Mouse (Mus musculus): ENCODE data around the gene Cd300a. TPM values are rescaled to one million over a fixed set of nuclear protein-coding genes. Genes with fewer than 3 reads are reported as not detected.

Cd300a gene
- polyA plus RNA-seq, 1 experiment = 5.0 TPM

DNA sequence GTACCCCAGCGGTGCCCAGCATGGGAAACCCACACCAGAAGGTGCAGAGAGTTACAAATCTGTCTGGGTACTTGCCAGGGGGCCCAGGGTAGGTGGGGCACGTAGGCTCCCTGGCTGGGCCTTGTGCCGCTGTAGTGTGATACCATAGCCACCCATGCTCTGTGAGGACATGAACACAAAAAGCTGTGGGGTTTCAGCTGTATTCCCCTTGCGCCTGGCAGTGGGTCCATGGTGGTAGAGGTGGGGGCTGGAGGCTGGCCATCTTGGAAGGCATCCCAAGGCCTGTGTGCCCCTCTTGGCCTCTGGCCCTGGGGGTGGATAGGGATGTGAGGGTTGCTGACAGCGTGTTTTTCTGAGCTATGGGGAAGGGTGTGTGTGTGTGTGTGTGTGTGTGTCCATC is 23.8 kb upstream of the Cd300a start:
- DNase-seq = no peak
- Histone ChIP-seq H3K4me1 (ENCODE audit: control insufficient read depth, insufficient read depth, low read length) (peaks cover 10% of the 10 kb centered on the region; the same call in 1 of the 2 replicates), H3K4me3 (replicated peaks; ENCODE audit: extremely low read depth, low read depth, low read length) (no peak overlapping the region)
- WGBS = 68% methylated on average over 5 of the region's 5 CpGs
- no peak for TF ChIP-seq CTCF (IDR thresholded peaks at IDR 0.05; ENCODE audit: insufficient read depth, low read length)
- TF ChIP-seq POLR2A (IDR thresholded peaks at IDR 0.05; ENCODE audit: borderline replicate concordance, extremely low read depth, low read depth, low read length) = no peak

DNA sequence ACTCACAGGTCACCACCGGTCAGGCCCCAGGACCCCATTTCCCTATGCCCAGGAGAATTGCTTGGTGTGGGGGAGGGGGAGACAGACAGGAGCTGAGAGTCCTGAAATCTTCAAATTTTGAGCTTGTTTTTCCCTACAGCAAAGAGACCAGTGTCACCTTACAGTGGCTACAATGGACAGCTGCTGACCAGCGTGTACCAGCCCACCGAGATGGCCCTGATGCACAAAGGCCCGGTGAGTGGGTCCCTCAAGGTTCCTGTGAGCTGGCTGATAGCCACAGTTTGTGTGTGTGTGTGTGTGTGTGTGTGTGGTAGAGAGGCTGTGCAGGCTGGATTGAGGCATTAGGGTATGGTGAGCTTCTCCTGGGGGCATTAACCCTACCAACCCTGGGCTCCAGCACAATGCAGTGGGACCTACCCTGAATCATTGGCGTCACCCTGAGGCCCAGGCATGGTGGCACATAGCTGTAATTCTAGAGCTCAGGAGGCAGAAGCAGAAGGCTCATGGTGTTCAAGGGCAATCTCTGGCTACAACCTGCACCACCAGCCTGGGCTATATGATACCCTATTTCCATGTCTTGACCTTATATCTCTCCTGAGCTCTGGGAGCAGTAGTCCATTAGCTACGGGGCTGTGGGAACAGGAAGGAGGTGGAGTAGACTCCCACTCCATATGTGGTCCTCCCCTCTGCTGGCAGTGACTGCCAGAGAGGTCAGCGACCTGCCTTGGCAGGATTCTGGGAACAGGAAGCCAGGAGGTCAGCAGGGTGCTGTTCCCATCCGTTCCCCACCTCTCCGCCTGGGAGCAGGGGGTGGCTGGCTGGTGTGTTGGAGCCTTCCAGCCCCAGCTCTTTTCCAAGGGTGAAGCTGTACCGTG is 23.1 kb upstream of the Cd300a start:
- no peak for DNase-seq
- no peak overlapping the region for H3K4me3 ChIP-seq (replicated peaks; ENCODE audit: extremely low read depth, low read depth, low read length)
- peaks cover 10% of the 10 kb centered on the region; the same call in 1 of the 2 replicates for H3K4me1 ChIP-seq (ENCODE audit: control insufficient read depth, insufficient read depth, low read length)
- WGBS = 33% methylated on average over 10 of the region's 10 CpGs
- no peak; the same call in 1 of the 2 replicates for TF ChIP-seq POLR2A (IDR thresholded peaks at IDR 0.05; ENCODE audit: borderline replicate concordance, extremely low read depth, low read depth, low read length)

DNA sequence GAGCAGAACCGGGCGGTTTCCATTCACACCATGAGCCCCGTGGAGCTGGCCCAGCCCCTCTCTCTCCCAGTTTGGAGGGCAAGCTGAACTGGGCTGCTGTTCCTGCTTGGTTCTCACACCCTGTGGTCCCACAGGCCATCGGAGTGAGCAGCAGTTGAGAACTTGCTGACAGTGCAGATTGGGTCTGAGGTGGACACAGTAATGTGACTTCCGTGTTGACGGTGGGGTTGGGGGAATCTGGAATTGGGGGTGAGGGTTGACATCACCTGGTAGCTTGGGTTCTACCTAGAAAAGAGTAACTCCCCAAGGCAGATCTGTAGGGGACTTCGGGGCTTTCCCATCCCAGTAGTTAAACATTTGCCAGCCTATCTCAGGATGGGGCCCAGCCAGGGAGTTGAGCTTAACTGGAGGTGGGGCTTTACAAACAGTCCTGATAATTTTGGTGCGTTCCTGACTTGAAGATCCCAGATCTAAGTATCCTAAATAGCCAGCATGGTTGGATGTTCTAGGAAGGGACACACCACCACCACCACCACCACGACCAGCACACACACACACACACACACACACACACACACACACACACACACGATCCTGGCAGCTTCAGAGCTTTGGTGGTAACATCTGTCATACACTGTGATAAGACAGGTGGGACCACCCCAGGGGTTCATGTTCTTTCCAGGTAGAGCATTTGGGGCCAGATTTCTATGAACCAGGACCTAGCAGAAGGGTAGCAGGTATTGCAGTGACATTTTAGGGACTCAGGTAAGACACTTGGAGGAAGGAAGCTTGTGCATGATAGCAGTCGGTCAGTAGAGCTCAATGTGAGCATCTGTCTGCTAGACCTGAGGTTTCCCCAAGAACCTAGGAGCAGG is 22.2 kb upstream of the Cd300a start:
- TF ChIP-seq CTCF (IDR thresholded peaks at IDR 0.05; ENCODE audit: insufficient read depth, low read length) (no peak), POLR2A (IDR thresholded peaks at IDR 0.05; ENCODE audit: borderline replicate concordance, extremely low read depth, low read depth, low read length) (peak; percentile 8; the same call in 1 of the 2 replicates)
- H3K4me3 ChIP-seq (replicated peaks; ENCODE audit: extremely low read depth, low read depth, low read length) = no peak overlapping the region
- DNase-seq = no peak
- H3K4me1 ChIP-seq (ENCODE audit: control insufficient read depth, insufficient read depth, low read length) = peaks cover 10% of the 10 kb centered on the region; the same call in 1 of the 2 replicates
- WGBS = 36% methylated on average over 11 of the region's 11 CpGs

DNA sequence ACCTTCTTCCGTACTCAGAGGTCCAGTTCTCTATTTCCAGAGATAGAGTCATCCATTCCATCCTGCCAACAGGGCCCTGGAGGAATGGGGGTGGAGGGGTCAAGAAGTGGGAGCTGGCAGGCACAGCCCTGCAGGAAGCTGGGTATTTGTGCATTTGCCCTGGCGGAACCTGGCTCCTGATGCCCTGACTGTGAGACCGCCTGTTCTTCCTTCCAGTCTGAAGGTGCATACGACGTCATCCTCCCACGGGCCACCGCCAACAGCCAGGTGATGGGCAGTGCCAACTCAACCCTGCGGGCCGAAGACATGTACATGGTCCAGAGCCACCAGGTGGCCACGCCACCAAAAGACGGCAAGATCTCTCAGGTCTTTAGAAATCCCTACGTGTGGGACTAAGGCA is 21.6 kb upstream of the Cd300a start:
- no peak for TF ChIP-seq POLR2A (IDR thresholded peaks at IDR 0.05; ENCODE audit: borderline replicate concordance, extremely low read depth, low read depth, low read length)
- no peak for TF ChIP-seq CTCF (IDR thresholded peaks at IDR 0.05; ENCODE audit: insufficient read depth, low read length)
- peaks cover 10% of the 10 kb centered on the region; the same call in 1 of the 2 replicates for H3K4me1 ChIP-seq (ENCODE audit: control insufficient read depth, insufficient read depth, low read length)
- no peak for DNase-seq
- WGBS = 87% methylated on average over 12 of the region's 12 CpGs
- no peak overlapping the region for H3K4me3 ChIP-seq (replicated peaks; ENCODE audit: extremely low read depth, low read depth, low read length)

DNA sequence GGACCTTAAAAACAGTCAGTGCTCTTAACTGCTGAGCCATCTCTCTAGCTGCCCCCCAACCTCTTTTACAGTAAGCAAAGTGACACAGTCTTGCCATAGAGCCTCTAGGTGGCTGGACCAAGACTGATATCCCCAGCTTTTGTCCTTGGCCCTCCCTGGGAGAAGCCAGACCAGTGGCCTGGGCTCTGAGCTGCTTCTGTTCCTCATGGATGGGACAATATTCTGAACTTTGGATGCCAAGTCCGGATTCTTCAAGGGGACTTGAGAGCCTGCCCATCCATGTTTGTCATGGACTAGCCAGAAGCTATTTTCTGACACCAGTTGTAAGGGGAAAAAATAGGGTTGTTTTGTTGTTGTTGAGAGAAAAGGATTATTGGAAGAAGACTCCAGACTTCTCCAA is 20.1 kb upstream of the Cd300a start:
- WGBS = 85% methylated on average over 1 of the region's 1 CpGs
- DNase-seq = no peak
- TF ChIP-seq CTCF (IDR thresholded peaks at IDR 0.05; ENCODE audit: insufficient read depth, low read length) = no peak
- TF ChIP-seq POLR2A (IDR thresholded peaks at IDR 0.05; ENCODE audit: borderline replicate concordance, extremely low read depth, low read depth, low read length) = no peak
- no peak overlapping the region for H3K4me3 ChIP-seq (replicated peaks; ENCODE audit: extremely low read depth, low read depth, low read length)
- H3K4me1 ChIP-seq (ENCODE audit: control insufficient read depth, insufficient read depth, low read length) = peaks cover 10% of the 10 kb centered on the region; the same call in 1 of the 2 replicates

DNA sequence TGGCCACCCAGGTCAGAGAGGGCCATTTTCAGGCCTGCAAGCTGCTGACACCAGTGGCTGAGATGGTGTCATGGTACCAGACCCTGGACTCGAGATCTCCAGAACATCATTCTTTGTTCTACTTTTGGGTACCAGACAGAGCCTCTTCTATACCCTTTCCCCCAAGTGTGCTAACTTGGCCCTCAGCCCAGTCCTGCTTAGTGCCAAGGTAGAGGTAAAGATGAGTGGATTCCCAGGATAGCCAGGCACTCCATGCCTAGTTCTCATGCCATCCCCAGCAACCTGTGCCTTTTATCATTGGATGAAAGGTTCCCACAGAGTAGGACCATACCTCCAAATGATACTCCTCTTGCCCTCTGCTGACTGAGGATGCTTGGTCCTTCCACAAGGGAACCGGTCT is 18.3 kb upstream of the Cd300a start:
- no peak for TF ChIP-seq CTCF (IDR thresholded peaks at IDR 0.05; ENCODE audit: insufficient read depth, low read length)
- no peak for TF ChIP-seq POLR2A (IDR thresholded peaks at IDR 0.05; ENCODE audit: borderline replicate concordance, extremely low read depth, low read depth, low read length)
- DNase-seq = no peak
- WGBS = 84% methylated on average over 2 of the region's 2 CpGs
- Histone ChIP-seq H3K4me1 (ENCODE audit: control insufficient read depth, insufficient read depth, low read length) (peaks cover 9% of the 10 kb centered on the region; the same call in 1 of the 2 replicates), H3K4me3 (replicated peaks; ENCODE audit: extremely low read depth, low read depth, low read length) (no peak overlapping the region)

DNA sequence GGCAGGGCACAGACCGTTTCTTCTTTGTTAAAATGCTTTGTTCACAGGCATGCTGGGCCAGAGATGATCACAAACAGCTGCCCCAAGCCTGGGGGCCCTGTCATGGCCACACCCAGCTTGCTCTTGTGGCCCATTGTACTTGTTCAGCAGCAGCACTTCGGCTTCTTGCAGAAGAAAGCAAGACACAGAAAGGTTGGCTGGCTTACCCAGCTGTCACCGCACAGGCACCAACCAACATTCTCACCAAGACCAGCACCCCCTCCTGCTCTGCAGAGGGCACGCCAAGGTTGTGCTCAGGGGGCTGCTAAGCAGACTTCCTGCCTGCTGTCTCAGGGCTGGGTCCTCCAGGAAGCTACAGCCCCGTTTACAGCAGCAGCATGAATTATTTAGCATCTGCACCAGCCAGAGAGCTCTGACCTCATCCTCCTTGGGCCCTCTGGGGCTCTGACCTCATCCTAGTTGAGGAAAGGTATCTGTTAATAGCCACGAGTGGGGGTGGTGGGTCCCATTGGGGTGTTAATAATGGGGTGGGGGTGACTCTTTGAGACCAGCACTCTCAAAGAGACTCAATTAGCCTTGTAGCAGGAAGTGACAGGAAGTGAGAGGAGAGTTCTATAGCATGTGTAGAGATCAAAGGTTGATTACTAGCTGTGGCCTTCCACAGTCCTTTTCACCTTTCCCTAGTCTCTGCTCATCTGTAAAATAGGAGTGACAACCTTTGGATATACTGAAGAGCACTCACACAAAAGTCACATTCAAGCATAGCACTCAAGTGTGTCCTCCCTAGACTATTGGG is 16.6 kb upstream of the Cd300a start:
- 34% methylated on average over 6 of the region's 6 CpGs for WGBS
- no peak for DNase-seq
- H3K4me1 ChIP-seq (ENCODE audit: control insufficient read depth, insufficient read depth, low read length) = 0 out of 2 replicates have a peak, but pooled peaks cover 2% of the 10 kb centered on the region
- TF ChIP-seq CTCF (IDR thresholded peaks at IDR 0.05; ENCODE audit: insufficient read depth, low read length) = no peak
- TF ChIP-seq POLR2A (IDR thresholded peaks at IDR 0.05; ENCODE audit: borderline replicate concordance, extremely low read depth, low read depth, low read length) = no peak
- no peak overlapping the region for H3K4me3 ChIP-seq (replicated peaks; ENCODE audit: extremely low read depth, low read depth, low read length)

DNA sequence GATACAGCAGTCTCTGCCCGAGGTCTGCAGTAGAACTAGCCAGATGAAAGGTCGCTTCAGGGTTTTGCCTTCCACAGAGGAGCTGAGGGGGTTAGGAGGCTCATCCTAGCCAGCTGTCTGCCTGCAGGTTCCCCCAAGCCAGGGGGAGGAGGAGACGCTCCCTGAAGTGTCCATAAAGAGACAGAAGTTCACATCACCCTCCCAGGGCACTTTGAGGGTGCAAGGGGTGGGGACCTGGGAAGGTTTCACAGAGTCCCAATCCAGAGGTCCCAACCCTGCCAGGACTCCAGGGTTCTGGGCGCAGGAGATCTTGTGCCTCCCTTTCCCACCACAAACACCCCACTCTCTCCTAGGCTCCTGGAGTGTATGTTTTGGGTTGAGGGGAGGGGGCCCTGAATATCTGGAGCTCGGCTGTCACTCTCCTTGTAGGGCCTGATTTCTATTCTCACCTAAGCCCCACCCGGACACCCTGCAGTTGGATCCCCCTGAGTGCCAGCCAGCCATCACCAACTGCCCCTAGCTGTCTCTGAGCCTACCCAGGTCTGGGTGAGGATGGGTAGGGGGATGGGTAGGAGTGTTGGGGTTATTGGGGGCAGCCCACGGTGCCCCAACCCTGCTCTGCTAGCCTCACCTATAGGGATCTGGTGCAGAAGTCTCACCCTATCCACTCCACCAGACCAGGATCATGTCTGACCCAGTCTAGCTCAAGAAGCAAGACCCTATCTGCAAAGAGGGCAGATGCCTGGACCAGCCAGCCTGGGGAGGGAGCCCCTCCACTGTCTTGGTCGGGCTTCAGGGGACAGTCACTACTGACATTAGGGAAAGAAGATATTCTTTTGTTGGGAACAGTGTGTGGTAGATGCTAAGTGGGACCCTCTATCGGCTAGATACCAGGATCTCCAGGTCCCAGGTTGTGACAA is 15.4 kb upstream of the Cd300a start:
- Histone ChIP-seq H3K4me1 (ENCODE audit: control insufficient read depth, insufficient read depth, low read length) (0 out of 2 replicates have a peak, but pooled peaks cover 2% of the 10 kb centered on the region), H3K4me3 (replicated peaks; ENCODE audit: extremely low read depth, low read depth, low read length) (no peak overlapping the region)
- WGBS = 73% methylated on average over 9 of the region's 9 CpGs
- TF ChIP-seq CTCF (IDR thresholded peaks at IDR 0.05; ENCODE audit: insufficient read depth, low read length) = no peak
- TF ChIP-seq POLR2A (IDR thresholded peaks at IDR 0.05; ENCODE audit: borderline replicate concordance, extremely low read depth, low read depth, low read length) = no peak
- no peak for DNase-seq
